Mouse (Mus musculus) bone marrow macrophage, adult 2 months (primary cell): Measurements from ENCODE around the gene Mthfd2l.

Source experiments
- CTCF ChIP-seq: IDR thresholded peaks from 2 replicates; pipeline ENCODE4 v1.5.1; 2012; ENCODE audit warnings: low read depth, mild to moderate bottlenecking, low read length, moderate library complexity
- POLR2A ChIP-seq: IDR thresholded peaks from 2 replicates; pipeline ENCODE4 v1.6.1; 2012; ENCODE audit warnings: mild to moderate bottlenecking, low read depth, low read length, borderline replicate concordance

GRCm38 (mm10) chr5:90965386-90965785 lies 34.5 kb downstream of the Mthfd2l start:
- TF ChIP-seq POLR2A: no peak
- no peak for TF ChIP-seq CTCF
